Mouse (Mus musculus) myocyte (in vitro differentiated cells): ENCODE data around the gene Washc2.

Source experiments
- CEBPB ChIP-seq: IDR thresholded peaks from 2 replicates; pipeline ENCODE4 v1.6.1; 2011; ENCODE audit warnings: mild to moderate bottlenecking, moderate library complexity; ENCODE audit not compliant: poor library complexity, insufficient read depth, severe bottlenecking
- E2F4 ChIP-seq: IDR thresholded peaks from one replicate; pipeline ENCODE4 v1.6.1; 2011; ENCODE audit warnings: mild to moderate bottlenecking, control low read depth, moderate library complexity; ENCODE audit not compliant: insufficient read depth
- MAX ChIP-seq: IDR thresholded peaks from one replicate; pipeline ENCODE4 v1.6.1; 2011; ENCODE audit warnings: low read depth, mild to moderate bottlenecking, control low read depth
- MYOG ChIP-seq, 3 experiments: IDR thresholded peaks; one replicate each; pipeline ENCODE4 v1.6.1; 2011; ENCODE audit warnings: control low read depth in 2 of 3, low read depth in 2 of 3, mild to moderate bottlenecking in 2 of 3; ENCODE audit not compliant: insufficient read length in 2 of 3, control insufficient read depth in 1 of 3, insufficient read depth in 1 of 3
- POLR2A ChIP-seq: IDR thresholded peaks from one replicate; pipeline ENCODE4 v1.6.1; 2011; ENCODE audit warnings: low read depth, mild to moderate bottlenecking, control low read depth, moderate library complexity; ENCODE audit not compliant: insufficient read length
- POLR2AphosphoS2 ChIP-seq: IDR thresholded peaks from one replicate; pipeline ENCODE4 v1.6.1; 2011; ENCODE audit warnings: low read depth, control low read depth; ENCODE audit not compliant: insufficient read length
- REST ChIP-seq: IDR thresholded peaks from one replicate; pipeline ENCODE4 v1.6.1; 2011; ENCODE audit warnings: mild to moderate bottlenecking, control low read depth, moderate library complexity; ENCODE audit not compliant: insufficient read depth, insufficient read length
- SRF ChIP-seq: IDR thresholded peaks from one replicate; pipeline ENCODE4 v1.6.1; 2011; ENCODE audit warnings: low read depth; ENCODE audit not compliant: control insufficient read depth, insufficient read length
- TCF12 ChIP-seq: IDR thresholded peaks from one replicate; pipeline ENCODE4 v1.6.1; 2011; ENCODE audit warnings: mild to moderate bottlenecking, control low read depth; ENCODE audit not compliant: poor library complexity, insufficient read depth, severe bottlenecking
- USF1 ChIP-seq: IDR thresholded peaks from one replicate; pipeline ENCODE4 v1.6.1; 2011; ENCODE audit warnings: low read depth, mild to moderate bottlenecking, control low read depth, moderate library complexity

- TF ChIP-seq MYOG (IDR thresholded peaks at IDR 0.05; ENCODE audit: control insufficient read depth in 1 of 3, insufficient read depth in 1 of 3, insufficient read length in 2 of 3, low read depth in 2 of 3) (no peak), POLR2A (no peak), USF1 (no peak), E2F4 (no peak), TCF12 (no peak), CEBPB (no peak), MAX (no peak), POLR2AphosphoS2 (no peak), SRF (no peak), REST (no peak)
Observed at GRCm38 (mm10) chr6:116166383-116166782, 41.5 kb upstream of the Washc2 start.
